Mouse (Mus musculus) heart, embryonic 14.5 days (tissue): ENCODE results near the gene Snorc. TPM values are rescaled to one million over a fixed set of nuclear protein-coding genes. Genes with fewer than 3 reads are reported as not detected.
"Not testable (repeated sequence)": the region's sequence is repeated elsewhere in the genome, so short reads cannot be mapped to it uniquely, and the experiment has no call there.

Source experiments
- ATAC-seq: fragments of 200-750 bp; cut with Nextera tagmentation; 2 replicates; pipeline ENCODE4 v1.8.0; 2017; ENCODE audit warnings: low read depth, moderate TSS enrichment; ENCODE audit not compliant: insufficient number of reproducible peaks, insufficient read depth, low FRiP score
- H3K27ac ChIP-seq, 2 experiments: fragments of 200-500 bp in 1 of 2; fragments of 300-500 bp in 1 of 2; sonication (generic) in 1 of 2; replicated peaks in 1 of 2; 2 replicates each; pipeline ENCODE4 v1.5.1; 2012 to 2014; ENCODE audit warnings: low read depth in 2 of 2, low read length in 2 of 2, control low read depth in 1 of 2, mild to moderate bottlenecking in 1 of 2, mixed read lengths in 1 of 2; ENCODE audit not compliant: control insufficient read depth in 1 of 2, insufficient read depth in 1 of 2
- H3K27me3 ChIP-seq: fragments of 300-500 bp; sonication (generic); 2 replicates; pipeline ENCODE4 v1.6.1; 2014; ENCODE audit warnings: mild to moderate bottlenecking, low read length, control low read depth; ENCODE audit not compliant: control insufficient read depth, insufficient read depth
- H3K36me3 ChIP-seq: fragments of 300-500 bp; sonication (generic); 2 replicates; pipeline ENCODE4 v1.6.1; 2014; ENCODE audit warnings: mild to moderate bottlenecking, control low read depth, low read length, mixed read lengths; ENCODE audit not compliant: control insufficient read depth, insufficient read depth
- H3K4me1 ChIP-seq, 2 experiments: fragments of 200-500 bp in 1 of 2; fragments of 300-500 bp in 1 of 2; sonication (generic) in 1 of 2; 2 replicates each; pipeline ENCODE4 v1.6.1; 2012 to 2014; ENCODE audit warnings: low read length in 2 of 2, control low read depth in 1 of 2, mixed read lengths in 1 of 2; ENCODE audit not compliant: control insufficient read depth in 2 of 2, insufficient read depth in 2 of 2
- H3K4me2 ChIP-seq: fragments of 300-500 bp; sonication (generic); 2 replicates; pipeline ENCODE4 v1.6.1; 2014; ENCODE audit warnings: mild to moderate bottlenecking, low read length
- H3K4me3 ChIP-seq, 2 experiments: fragments of 200-500 bp in 1 of 2; fragments of 300-500 bp in 1 of 2; sonication (generic) in 1 of 2; 2 replicates each; pipeline ENCODE4 v1.5.1; 2012 to 2014; ENCODE audit warnings: low read length in 2 of 2, mild to moderate bottlenecking in 2 of 2, control low read depth in 1 of 2, low read depth in 1 of 2, moderate library complexity in 1 of 2; ENCODE audit not compliant: control insufficient read depth in 1 of 2, insufficient read depth in 1 of 2
- H3K9ac ChIP-seq: fragments of 300-500 bp; sonication (generic); 2 replicates; pipeline ENCODE4 v1.6.1; 2014; ENCODE audit warnings: mild to moderate bottlenecking, low read length
- H3K9me3 ChIP-seq: fragments of 300-500 bp; sonication (generic); 2 replicates; pipeline ENCODE4 v1.6.1; 2016; ENCODE audit warnings: low read length, control low read depth; ENCODE audit not compliant: control insufficient read depth
- WGBS: fragments of 180-500 bp; shearing (Covaris S2); extraction: QIAGEN DNeasy Blood & Tissue Kit; methylation state at CpG from one replicate; pipeline ENCODE4 v1.1.7; 2014; 5-methylcytosine and 5-hydroxymethylcytosine counted together
- polyA plus RNA-seq: library from polyadenylated mRNA; unstranded; fragments of >200 nt; fragmentation: Nextera tagmentation; extraction: Ambion mirVana; gene quantifications from 2 replicates; pipeline ENCODE4 v1.2.1, GENCODE M21; 2014

The Snorc gene
- polyA plus RNA-seq = not detected in 2 replicates

DNA sequence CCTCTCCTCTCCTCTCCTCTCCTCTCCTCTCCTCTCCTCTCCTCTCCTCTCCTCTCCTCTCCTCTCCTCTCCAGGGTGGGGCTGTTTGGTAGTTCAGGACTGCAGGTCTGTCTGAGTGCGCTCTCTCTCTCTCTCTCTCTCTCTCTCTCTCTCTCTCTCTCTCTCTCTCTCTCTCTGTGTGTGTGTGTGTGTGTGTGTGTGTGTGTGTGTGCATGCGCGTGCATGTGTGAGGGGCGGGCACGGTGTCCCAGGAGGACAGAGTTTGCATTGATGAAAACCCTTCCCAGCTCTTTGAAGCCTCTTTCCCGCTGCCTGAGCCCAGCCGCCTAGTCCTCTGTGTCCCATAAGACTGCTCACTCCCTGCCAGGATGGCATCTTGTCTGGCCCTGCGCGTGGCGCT, at the start of gene Snorc:
Snorc (plus strand) TSS at position 301 of the 400 bp plus-strand sequence.
- H3K27me3 ChIP-seq = peaks cover 14% of the 10 kb centered on the region
- ATAC-seq, H3K4me1 ChIP-seq, H3K9ac ChIP-seq, H3K36me3 ChIP-seq, H3K27ac ChIP-seq, H3K9me3 ChIP-seq, H3K4me3 ChIP-seq, H3K4me2 ChIP-seq: not testable (repeated sequence)
- 37% methylated on average over 10 of the region's 10 CpGs for WGBS

DNA sequence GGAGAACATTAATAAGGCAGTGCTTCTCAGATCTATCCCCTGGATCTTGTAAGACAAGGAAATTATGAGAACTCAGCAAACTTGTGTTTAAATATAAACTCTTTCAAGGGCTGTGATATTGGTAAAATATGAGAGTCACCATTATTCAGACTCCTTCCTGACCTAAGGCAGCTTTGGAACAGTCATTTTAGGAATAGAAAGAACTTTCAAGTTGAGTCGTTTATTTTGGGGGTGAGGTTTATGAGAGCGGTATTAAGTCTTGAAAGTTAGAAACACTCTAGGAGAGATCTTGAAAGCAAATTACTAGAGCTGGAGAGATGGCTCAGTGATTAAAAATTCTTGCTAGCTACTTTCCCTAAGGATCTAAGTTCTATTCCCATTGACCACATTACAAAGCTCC, 34.9 kb upstream of the Snorc start:
- Histone ChIP-seq H3K9ac (no peak overlapping the region), H3K4me3 (no peak overlapping the region), H3K9me3 (no peaks in the 10 kb centered on the region), H3K4me2 (no peak overlapping the region), H3K27me3 (no peaks in the 10 kb centered on the region), H3K27ac (no peak overlapping the region), H3K4me1 (no peaks in the 10 kb centered on the region), H3K36me3 (peaks cover 88% of the 10 kb centered on the region)
- no peak for ATAC-seq
- WGBS = 89% methylated on average over 2 of the region's 2 CpGs

DNA sequence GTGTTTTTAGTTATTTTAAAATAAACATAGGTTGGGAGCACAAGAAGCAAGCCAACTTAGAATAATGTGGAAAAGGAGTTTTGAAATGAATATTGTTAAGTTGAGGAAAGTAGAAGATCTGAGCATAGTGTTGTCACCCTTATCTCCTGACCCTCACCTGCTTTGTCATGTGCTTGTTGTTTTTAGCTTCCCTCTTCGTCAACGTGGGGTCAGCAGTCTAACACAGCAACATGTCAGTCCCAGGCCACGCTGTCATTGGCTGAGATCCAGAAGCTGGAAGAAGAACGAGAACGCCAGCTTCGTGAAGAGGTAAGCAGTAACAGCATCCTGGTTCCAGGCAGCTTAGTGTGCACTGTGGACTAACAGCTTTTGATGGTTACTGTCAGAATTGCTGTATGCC, 33.5 kb upstream of the Snorc start:
- WGBS = 39% methylated on average over 6 of the region's 6 CpGs
- no peaks in the 10 kb centered on the region for H3K4me1 ChIP-seq
- H3K9me3 ChIP-seq = no peaks in the 10 kb centered on the region
- ATAC-seq = no peak
- no peak overlapping the region for H3K9ac ChIP-seq
- H3K4me3 ChIP-seq = no peak overlapping the region
- no peak overlapping the region for H3K27ac ChIP-seq
- no peak overlapping the region for H3K4me2 ChIP-seq
- no peaks in the 10 kb centered on the region for H3K27me3 ChIP-seq
- H3K36me3 ChIP-seq = peaks cover 88% of the 10 kb centered on the region

DNA sequence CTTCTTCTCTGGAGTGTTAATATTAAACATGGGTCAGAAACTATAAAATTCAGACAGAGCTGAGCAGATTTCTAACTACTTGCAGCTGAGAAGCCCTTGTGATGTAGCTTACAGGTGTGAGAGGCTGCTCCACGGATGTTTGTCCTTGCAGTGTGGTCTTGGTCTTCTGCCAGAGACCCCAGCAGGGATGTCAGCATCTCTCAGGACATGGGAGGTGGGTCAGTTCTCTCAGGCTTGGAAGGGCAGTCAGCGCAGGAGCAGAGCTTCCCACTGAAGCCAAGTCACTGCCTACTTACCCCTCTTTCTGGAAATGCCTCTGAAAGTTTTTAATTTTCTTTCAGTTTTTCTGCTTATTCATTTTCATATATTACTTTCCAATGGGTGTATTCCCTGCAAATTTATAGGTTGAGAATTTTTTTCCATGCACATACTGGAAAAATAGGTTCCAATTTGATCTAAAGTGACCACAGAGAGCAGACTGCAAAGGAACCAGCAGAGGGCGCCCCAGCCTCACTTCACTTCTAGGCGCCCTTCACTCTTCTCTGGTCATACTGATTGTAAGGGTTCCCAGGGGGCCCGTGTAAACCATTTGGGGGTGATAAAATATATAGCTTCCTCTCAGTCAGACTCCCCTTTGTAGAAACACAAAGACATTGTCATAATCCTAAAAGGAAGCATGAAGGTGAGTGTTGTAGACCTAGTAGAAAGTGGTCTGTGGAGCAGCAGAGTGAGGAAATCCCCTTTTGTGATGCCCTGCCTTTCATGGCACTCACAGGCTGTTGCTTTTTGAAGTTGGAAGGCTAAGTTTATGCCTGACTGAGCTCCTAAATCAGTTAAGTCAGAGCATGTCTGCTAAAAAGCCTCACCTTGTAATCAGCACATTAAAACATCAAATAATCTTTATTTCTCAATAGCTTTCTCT, 22.6 kb upstream of the Snorc start:
- no peak overlapping the region for H3K4me2 ChIP-seq
- no peak for ATAC-seq
- peaks cover 84% of the 10 kb centered on the region for H3K36me3 ChIP-seq

DNA sequence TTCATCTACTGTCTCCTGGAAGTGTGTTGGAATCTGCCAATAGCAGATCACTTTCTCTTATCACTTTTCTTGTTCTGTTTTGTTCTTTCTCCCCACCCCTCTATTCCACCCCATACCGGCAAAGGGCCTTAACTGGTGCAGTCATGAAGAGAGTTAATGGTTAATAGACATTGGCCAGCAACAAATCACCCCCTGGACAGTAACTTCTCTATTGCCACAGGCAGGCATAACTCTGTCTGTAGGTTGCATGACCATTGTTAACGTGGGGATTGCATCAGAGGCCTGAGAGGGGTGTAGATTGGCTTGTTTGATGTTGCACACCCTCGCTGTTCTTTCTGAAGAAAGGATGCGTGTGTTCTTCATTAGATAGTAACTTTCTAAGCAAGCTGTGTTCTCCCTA, 20.6 kb upstream of the Snorc start:
- peaks cover 64% of the 10 kb centered on the region for H3K36me3 ChIP-seq

More for the DNA sequence above, 22.6 kb upstream of the Snorc start:
- no peak overlapping the region for H3K4me3 ChIP-seq
- no peaks in the 10 kb centered on the region for H3K9me3 ChIP-seq
- no peaks in the 10 kb centered on the region for H3K4me1 ChIP-seq
- no peak overlapping the region for H3K27ac ChIP-seq
- WGBS = 41% methylated on average over 5 of the region's 5 CpGs
- no peaks in the 10 kb centered on the region for H3K27me3 ChIP-seq
- no peak overlapping the region for H3K9ac ChIP-seq

DNA sequence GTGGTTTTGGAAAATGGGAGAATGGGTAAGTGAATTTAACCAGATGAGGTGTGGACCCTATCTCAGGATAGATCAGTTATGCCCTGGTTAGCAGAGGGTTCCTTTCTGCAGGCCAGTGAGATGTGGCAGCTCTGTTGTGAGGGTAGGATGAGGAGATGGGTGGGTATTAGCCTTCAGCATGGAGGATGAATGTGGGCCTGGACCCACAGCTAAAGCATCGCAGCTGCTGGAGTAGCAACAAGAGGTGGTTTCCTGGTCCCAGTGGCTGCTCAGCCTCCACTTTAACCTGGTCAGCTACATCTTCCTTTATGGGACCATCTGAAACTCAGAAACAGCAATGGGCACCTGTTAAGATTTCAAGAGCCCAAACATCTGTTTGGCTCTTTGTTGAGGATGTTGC, 13.6 kb upstream of the Snorc start:
- WGBS = 95% methylated on average over 1 of the region's 1 CpGs
- Histone ChIP-seq H3K36me3 (0 out of 2 replicates have a peak, but pooled peaks cover 1% of the 10 kb centered on the region), H3K9ac (no peak overlapping the region), H3K4me3 (no peak overlapping the region), H3K27ac (no peak overlapping the region), H3K4me1 (no peaks in the 10 kb centered on the region), H3K27me3 (no peaks in the 10 kb centered on the region), H3K4me2 (no peak overlapping the region), H3K9me3 (0 out of 2 replicates have a peak, but pooled peaks cover 5% of the 10 kb centered on the region)
- no peak for ATAC-seq

More for the DNA sequence above, 20.6 kb upstream of the Snorc start:
- 90% methylated on average over 4 of the region's 4 CpGs for WGBS
- H3K4me3 ChIP-seq = no peak overlapping the region
- ATAC-seq = no peak
- H3K4me2 ChIP-seq = no peak overlapping the region
- H3K27me3 ChIP-seq = no peaks in the 10 kb centered on the region
- no peaks in the 10 kb centered on the region for H3K9me3 ChIP-seq
- no peak overlapping the region for H3K9ac ChIP-seq
- H3K4me1 ChIP-seq = no peaks in the 10 kb centered on the region
- H3K27ac ChIP-seq = no peak overlapping the region

DNA sequence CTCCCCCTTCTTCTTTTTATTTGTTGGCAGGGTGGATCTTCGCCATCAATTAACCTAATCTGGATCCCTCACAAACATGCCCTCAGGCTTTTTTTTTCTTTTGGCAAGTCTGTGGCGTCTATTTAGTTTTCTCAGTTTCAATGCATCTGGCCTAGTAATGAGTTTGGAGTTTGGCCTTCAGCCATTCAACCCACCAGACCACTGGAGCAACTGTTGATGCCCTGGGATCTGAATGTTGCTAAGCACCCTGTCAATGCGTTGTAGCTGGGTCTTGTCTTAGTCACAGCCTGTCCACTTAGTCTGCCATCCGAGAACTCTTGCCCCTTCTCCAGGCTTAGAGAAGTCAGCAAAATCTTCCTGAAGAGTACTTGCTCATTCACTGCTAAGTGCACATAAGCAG, 12.0 kb upstream of the Snorc start:
- Histone ChIP-seq H3K9ac (no peak overlapping the region), H3K9me3 (0 out of 2 replicates have a peak, but pooled peaks cover 5% of the 10 kb centered on the region), H3K4me1 (no peaks in the 10 kb centered on the region), H3K27me3 (no peaks in the 10 kb centered on the region), H3K4me2 (no peak overlapping the region), H3K27ac (no peak overlapping the region), H3K4me3 (no peak overlapping the region), H3K36me3 (no peaks in the 10 kb centered on the region)
- WGBS = 87% methylated on average over 4 of the region's 4 CpGs
- no peak for ATAC-seq
